Mouse (Mus musculus): ENCODE measurements at regions not wholly inside any gene's neighbourhood (a gene's known extent, or its start where the extent isn't known, plus 50 kb on each side); places are given as distances from the start of the nearest gene placed in this dataset.

GRCm38 (mm10) chr10:66787812-66788211 is 308.1 kb upstream of the Jmjd1c start:
- H3K27ac ChIP-seq (ENCODE audit: low read length) = no peak overlapping the region
- H3K9ac ChIP-seq (replicated peaks; ENCODE audit: low read depth, low read length) = no peak overlapping the region
- H3K36me3 ChIP-seq (ENCODE audit: control insufficient read depth, insufficient read depth, low read length) = no peaks in the 10 kb centered on the region
- no peak overlapping the region for H3K4me3 ChIP-seq (ENCODE audit: low read depth, low read length)
- WGBS = 77% methylated on average over 7 of the region's 7 CpGs
- no peak for ATAC-seq (ENCODE audit: insufficient number of reproducible peaks, insufficient read depth, low FRiP score, low read depth)
- H3K27me3 ChIP-seq (ENCODE audit: control insufficient read depth, insufficient read depth, low read length) = no peaks in the 10 kb centered on the region
- H3K4me2 ChIP-seq (replicated peaks; ENCODE audit: low read depth, low read length) = no peak overlapping the region
- H3K4me1 ChIP-seq (ENCODE audit: control insufficient read depth, insufficient read depth, low read length) = no peaks in the 10 kb centered on the region
- no peaks in the 10 kb centered on the region for H3K9me3 ChIP-seq (ENCODE audit: control insufficient read depth, low read depth, low read length)

DNA sequence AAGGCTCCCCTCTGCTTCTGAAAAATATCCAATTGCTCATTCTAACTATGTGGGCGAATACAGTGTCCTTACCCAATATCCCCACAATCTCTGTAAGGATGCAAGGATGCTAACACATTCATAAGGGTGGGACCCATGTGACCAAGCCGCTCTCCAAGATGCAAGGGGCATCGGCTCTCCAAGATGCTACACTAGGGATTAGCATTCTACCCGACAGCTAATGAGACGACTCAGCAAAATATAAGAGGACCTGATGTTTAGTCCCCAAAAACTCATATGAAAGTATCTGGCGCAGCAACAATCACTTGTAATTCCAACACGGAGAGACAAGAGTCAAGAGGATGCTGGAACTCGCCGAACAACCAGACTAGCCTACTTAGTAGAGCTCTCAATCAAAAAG is 299.6 kb upstream of the Jmjd1c start:
- H3K27me3 ChIP-seq (ENCODE audit: control insufficient read depth, insufficient read depth, low read length) = no peaks in the 10 kb centered on the region
- no peaks in the 10 kb centered on the region for H3K36me3 ChIP-seq (ENCODE audit: control insufficient read depth, insufficient read depth, low read length)
- no peak overlapping the region for H3K27ac ChIP-seq (ENCODE audit: low read length)
- H3K9me3 ChIP-seq (ENCODE audit: control insufficient read depth, low read depth, low read length) = no peaks in the 10 kb centered on the region
- no peak for ATAC-seq (ENCODE audit: insufficient number of reproducible peaks, insufficient read depth, low FRiP score, low read depth)
- no peak overlapping the region for H3K4me2 ChIP-seq (replicated peaks; ENCODE audit: low read depth, low read length)
- no peak overlapping the region for H3K4me3 ChIP-seq (ENCODE audit: low read depth, low read length)
- H3K4me1 ChIP-seq (ENCODE audit: control insufficient read depth, insufficient read depth, low read length) = no peaks in the 10 kb centered on the region
- H3K9ac ChIP-seq (replicated peaks; ENCODE audit: low read depth, low read length) = no peak overlapping the region
- 85% methylated on average over 9 of the region's 9 CpGs for WGBS

GRCm38 (mm10) chr10:66802691-66803090 is 293.2 kb upstream of the Jmjd1c start:
- H3K27ac ChIP-seq (ENCODE audit: low read length) = no peak overlapping the region
- H3K9me3 ChIP-seq (ENCODE audit: control insufficient read depth, low read depth, low read length) = peaks cover 4% of the 10 kb centered on the region; the same call in 1 of the 2 replicates
- no peaks in the 10 kb centered on the region for H3K27me3 ChIP-seq (ENCODE audit: control insufficient read depth, insufficient read depth, low read length)
- H3K4me3 ChIP-seq (ENCODE audit: low read depth, low read length) = no peak overlapping the region
- H3K36me3 ChIP-seq (ENCODE audit: control insufficient read depth, insufficient read depth, low read length) = no peaks in the 10 kb centered on the region
- no peak overlapping the region for H3K4me2 ChIP-seq (replicated peaks; ENCODE audit: low read depth, low read length)
- no peak overlapping the region for H3K9ac ChIP-seq (replicated peaks; ENCODE audit: low read depth, low read length)
- 87% methylated on average over 1 of the region's 1 CpGs for WGBS
- ATAC-seq (ENCODE audit: insufficient number of reproducible peaks, insufficient read depth, low FRiP score, low read depth) = no peak
- no peaks in the 10 kb centered on the region for H3K4me1 ChIP-seq (ENCODE audit: control insufficient read depth, insufficient read depth, low read length)

DNA sequence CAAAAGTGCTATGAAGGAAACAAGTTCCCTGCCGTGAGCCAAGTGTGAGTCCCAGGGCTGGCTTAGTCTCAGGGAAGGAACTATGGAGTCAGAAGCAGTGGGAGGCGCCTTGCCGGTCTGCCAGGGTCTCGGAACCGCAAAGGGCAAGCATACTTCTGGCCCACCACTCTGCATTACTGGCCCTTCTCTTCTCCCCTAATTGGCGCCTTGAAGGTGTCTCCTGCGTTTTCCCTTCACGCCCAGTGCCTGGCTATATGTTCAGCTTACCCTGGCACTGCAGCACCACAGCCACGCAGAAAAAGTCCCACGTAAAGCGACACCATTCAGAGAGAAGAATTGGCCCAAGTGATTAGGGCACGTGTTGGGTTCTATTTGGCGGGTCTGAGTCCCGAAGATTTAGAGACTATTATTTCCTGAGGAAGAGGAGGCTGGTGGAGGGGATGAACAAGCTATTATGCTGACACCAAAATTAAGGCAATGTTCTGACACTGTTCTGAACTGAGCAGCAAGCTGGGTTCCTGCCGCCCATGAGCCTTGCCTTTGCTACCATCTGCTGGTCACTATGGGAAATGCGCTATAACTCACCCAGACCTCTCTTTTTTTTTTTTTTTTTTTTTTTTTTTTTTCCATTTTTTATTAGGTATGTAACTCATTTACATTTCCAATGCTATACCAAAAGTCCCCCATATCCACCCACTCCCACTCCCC is 288.5 kb upstream of the Jmjd1c start:
- H3K36me3 ChIP-seq (ENCODE audit: control insufficient read depth, insufficient read depth, low read length) = no peaks in the 10 kb centered on the region
- H3K4me1 ChIP-seq (ENCODE audit: control insufficient read depth, insufficient read depth, low read length) = no peaks in the 10 kb centered on the region
- no peak overlapping the region for H3K9ac ChIP-seq (replicated peaks; ENCODE audit: low read depth, low read length)
- ATAC-seq (ENCODE audit: insufficient number of reproducible peaks, insufficient read depth, low FRiP score, low read depth) = no peak
- 47% methylated on average over 16 of the region's 16 CpGs for WGBS
- no peaks in the 10 kb centered on the region for H3K27me3 ChIP-seq (ENCODE audit: control insufficient read depth, insufficient read depth, low read length)
- no peak overlapping the region for H3K4me2 ChIP-seq (replicated peaks; ENCODE audit: low read depth, low read length)
- H3K4me3 ChIP-seq (ENCODE audit: low read depth, low read length) = no peak overlapping the region
- peaks cover 4% of the 10 kb centered on the region; the same call in 1 of the 2 replicates for H3K9me3 ChIP-seq (ENCODE audit: control insufficient read depth, low read depth, low read length)
- H3K27ac ChIP-seq (ENCODE audit: low read length) = no peak overlapping the region

GRCm38 (mm10) chr10:66812515-66813260 is 283.2 kb upstream of the Jmjd1c start:
- Histone ChIP-seq H3K4me1 (ENCODE audit: control insufficient read depth, insufficient read depth, low read length) (0 out of 2 replicates have a peak, but pooled peaks cover 2% of the 10 kb centered on the region), H3K4me2 (replicated peaks; ENCODE audit: low read depth, low read length) (no peak overlapping the region), H3K27me3 (ENCODE audit: control insufficient read depth, insufficient read depth, low read length) (no peaks in the 10 kb centered on the region), H3K27ac (ENCODE audit: low read length) (no peak overlapping the region), H3K9me3 (ENCODE audit: control insufficient read depth, low read depth, low read length) (no peaks in the 10 kb centered on the region), H3K4me3 (ENCODE audit: low read depth, low read length) (no peak overlapping the region), H3K36me3 (ENCODE audit: control insufficient read depth, insufficient read depth, low read length) (no peaks in the 10 kb centered on the region), H3K9ac (replicated peaks; ENCODE audit: low read depth, low read length) (no peak overlapping the region)
- WGBS = 81% methylated on average over 11 of the region's 11 CpGs
- no peak for ATAC-seq (ENCODE audit: insufficient number of reproducible peaks, insufficient read depth, low FRiP score, low read depth)

- H3K27me3 ChIP-seq (ENCODE audit: control insufficient read depth, insufficient read depth, low read length) = no peaks in the 10 kb centered on the region
- WGBS = 11% methylated on average over 15 of the region's 15 CpGs
- ATAC-seq (ENCODE audit: insufficient number of reproducible peaks, insufficient read depth, low FRiP score, low read depth) = peak; percentile 42; the same call in 1 of the 2 replicates
- H3K9ac ChIP-seq (replicated peaks; ENCODE audit: low read depth, low read length) = no peak overlapping the region
- H3K4me2 ChIP-seq (replicated peaks; ENCODE audit: low read depth, low read length) = peak overlapping the region; percentile 13
- H3K27ac ChIP-seq (ENCODE audit: low read length) = no peak overlapping the region; the same call in 1 of the 2 replicates
- 0 out of 2 replicates have a peak, but pooled peaks cover 2% of the 10 kb centered on the region for H3K4me1 ChIP-seq (ENCODE audit: control insufficient read depth, insufficient read depth, low read length)
- H3K36me3 ChIP-seq (ENCODE audit: control insufficient read depth, insufficient read depth, low read length) = no peaks in the 10 kb centered on the region
- H3K4me3 ChIP-seq (ENCODE audit: low read depth, low read length) = no peak overlapping the region
- no peaks in the 10 kb centered on the region for H3K9me3 ChIP-seq (ENCODE audit: control insufficient read depth, low read depth, low read length)
Measured at GRCm38 (mm10) chr10:66813850-66814564, 281.9 kb upstream of the Jmjd1c start.

GRCm38 (mm10) chr10:66814565-66815201 is 281.2 kb upstream of the Jmjd1c start:
- Histone ChIP-seq H3K27me3 (ENCODE audit: control insufficient read depth, insufficient read depth, low read length) (no peaks in the 10 kb centered on the region), H3K36me3 (ENCODE audit: control insufficient read depth, insufficient read depth, low read length) (no peaks in the 10 kb centered on the region), H3K9ac (replicated peaks; ENCODE audit: low read depth, low read length) (no peak overlapping the region), H3K27ac (ENCODE audit: low read length) (no peak overlapping the region), H3K4me1 (ENCODE audit: control insufficient read depth, insufficient read depth, low read length) (0 out of 2 replicates have a peak, but pooled peaks cover 2% of the 10 kb centered on the region), H3K4me3 (ENCODE audit: low read depth, low read length) (no peak overlapping the region), H3K9me3 (ENCODE audit: control insufficient read depth, low read depth, low read length) (no peaks in the 10 kb centered on the region), H3K4me2 (replicated peaks; ENCODE audit: low read depth, low read length) (peak overlapping the region; percentile 13)
- WGBS = 7% methylated on average over 16 of the region's 16 CpGs
- ATAC-seq (ENCODE audit: insufficient number of reproducible peaks, insufficient read depth, low FRiP score, low read depth) = peak; percentile 75

GRCm38 (mm10) chr10:66815951-66816350 is 280.0 kb upstream of the Jmjd1c start:
- no peak overlapping the region for H3K9ac ChIP-seq (replicated peaks; ENCODE audit: low read depth, low read length)
- H3K4me3 ChIP-seq (ENCODE audit: low read depth, low read length) = no peak overlapping the region
- ATAC-seq (ENCODE audit: insufficient number of reproducible peaks, insufficient read depth, low FRiP score, low read depth) = no peak
- H3K9me3 ChIP-seq (ENCODE audit: control insufficient read depth, low read depth, low read length) = no peaks in the 10 kb centered on the region
- H3K4me1 ChIP-seq (ENCODE audit: control insufficient read depth, insufficient read depth, low read length) = 0 out of 2 replicates have a peak, but pooled peaks cover 2% of the 10 kb centered on the region
- H3K4me2 ChIP-seq (replicated peaks; ENCODE audit: low read depth, low read length) = no peak overlapping the region
- H3K27ac ChIP-seq (ENCODE audit: low read length) = no peak overlapping the region
- 77% methylated on average over 4 of the region's 4 CpGs for WGBS
- no peaks in the 10 kb centered on the region for H3K27me3 ChIP-seq (ENCODE audit: control insufficient read depth, insufficient read depth, low read length)
- H3K36me3 ChIP-seq (ENCODE audit: control insufficient read depth, insufficient read depth, low read length) = no peaks in the 10 kb centered on the region

Data from stomach, embryonic 14.5 days (tissue).